Mouse (Mus musculus): ENCODE measurements around the gene Slc25a25.

Gene Slc25a25

DNA sequence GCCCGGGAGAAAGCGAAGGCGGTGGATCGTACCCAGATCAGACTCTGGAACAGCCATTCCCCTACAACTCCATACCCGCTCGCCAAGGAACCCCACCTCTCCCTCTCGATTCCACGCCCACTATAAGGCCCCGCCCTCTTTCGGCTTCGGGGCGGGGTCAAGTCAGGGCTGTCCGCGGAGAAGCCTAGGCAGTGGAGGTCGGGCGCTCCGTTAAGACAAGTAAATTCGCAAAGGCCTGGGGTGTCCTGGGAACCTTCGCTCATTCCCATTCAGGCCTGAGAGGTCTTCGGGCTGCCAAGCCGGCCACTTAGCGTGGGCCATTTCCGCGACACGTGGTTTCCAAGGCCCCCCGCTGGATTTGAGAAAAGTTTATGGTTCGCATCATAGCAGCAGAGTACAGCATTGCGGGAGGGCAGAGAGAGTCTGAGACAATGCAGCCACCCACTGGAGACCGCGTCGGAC lies 55.7 kb downstream of the Slc25a25 start, which contains the start of gene Ptges2:
Gene Ptges2 (plus strand): TSS at position 413 of the 462 bp plus-strand sequence.
- DNase-seq: peak; percentile 78 to 88

DNA sequence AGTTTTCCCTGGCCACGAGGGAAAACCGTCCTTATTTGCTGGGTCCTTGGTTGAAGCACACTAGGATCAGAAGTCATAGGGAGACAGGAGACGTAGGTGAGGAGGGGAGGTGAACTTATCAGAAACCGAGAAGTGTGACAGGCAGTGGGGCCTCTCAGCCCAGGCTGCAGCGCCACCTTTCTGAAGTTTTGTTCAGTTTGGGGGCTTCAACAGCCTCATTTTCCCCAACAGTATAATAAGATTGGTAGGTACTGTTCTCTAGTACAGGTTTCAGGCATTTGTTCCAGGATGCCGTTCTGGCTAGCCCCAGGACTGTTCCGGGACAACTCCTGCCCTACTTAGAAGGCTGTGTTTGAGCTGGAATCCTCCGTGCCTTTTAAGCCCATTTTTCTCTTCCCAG lies 56.3 kb downstream of the Slc25a25 start:
- peak in 1 of 2 experiments; percentile 51 for DNase-seq

GRCm38 (mm10) chr2:32392063-32392462 lies 59.2 kb downstream of the Slc25a25 start:
- DNase-seq: no peak

DNA sequence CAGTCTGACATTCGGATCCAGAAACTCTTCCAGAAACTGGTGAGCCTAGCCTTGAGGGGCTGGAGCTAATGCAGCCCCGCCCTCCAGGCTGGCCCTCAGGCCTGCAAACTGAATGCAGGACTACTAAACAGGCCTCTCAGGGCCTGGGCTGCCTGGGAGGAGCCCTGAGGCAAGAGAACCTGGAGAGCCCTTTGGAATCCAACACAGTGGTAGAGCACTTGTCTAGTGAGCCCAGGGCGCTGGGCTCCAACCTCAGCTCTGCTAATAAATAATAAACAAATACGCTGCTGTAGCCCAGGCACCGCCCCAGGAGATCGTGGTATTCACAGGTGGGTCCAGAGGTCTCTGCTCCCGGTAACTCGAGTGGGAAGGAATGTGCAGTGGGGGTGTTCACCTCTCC lies 60.4 kb downstream of the Slc25a25 start:
- no peak for DNase-seq

- DNase-seq: no peak
Observed at GRCm38 (mm10) chr2:32389157-32389556, 62.1 kb downstream of the Slc25a25 start.

DNA sequence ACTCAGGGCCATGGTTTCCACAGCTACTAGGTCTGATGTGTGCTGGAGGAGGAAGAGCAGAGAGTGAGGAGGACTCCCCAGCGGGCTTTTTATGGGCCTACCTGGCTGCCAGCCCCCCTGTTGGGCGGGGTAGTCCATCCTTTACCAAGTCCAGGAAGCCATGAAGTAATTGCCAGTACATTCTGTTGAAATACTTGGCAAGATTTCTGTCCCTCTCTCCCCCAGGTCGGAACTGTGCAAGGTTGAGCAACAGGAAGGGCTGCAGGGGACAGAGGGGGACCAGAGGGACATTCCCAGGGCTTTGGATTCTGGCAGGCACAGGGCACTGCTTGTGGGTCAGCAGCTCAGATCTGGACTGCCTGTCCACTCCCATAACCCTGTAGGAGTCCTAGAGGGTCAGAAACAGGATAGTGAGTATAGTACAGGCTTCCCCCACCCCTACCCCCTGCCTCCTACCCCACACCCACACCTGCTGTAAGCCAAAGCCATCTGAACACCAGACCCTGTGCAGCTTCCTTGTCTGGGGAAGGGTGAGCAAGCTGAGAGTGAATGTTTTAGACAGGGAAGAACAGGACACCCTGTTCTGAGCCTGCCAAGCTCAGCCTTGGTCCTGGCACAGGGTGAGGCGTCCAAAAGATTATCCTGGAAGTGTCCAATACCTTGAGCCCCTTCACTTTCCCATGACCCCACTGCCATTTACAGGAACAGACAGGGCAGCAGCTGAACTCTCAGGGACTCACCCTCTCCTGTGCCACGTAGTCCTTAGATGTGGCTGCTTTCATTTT lies 63.3 kb downstream of the Slc25a25 start, which contains the start of gene Lcn2:
Gene Lcn2 (minus strand): TSS at position 547 of the 785 bp plus-strand sequence.
- DNase-seq: no peak

DNA sequence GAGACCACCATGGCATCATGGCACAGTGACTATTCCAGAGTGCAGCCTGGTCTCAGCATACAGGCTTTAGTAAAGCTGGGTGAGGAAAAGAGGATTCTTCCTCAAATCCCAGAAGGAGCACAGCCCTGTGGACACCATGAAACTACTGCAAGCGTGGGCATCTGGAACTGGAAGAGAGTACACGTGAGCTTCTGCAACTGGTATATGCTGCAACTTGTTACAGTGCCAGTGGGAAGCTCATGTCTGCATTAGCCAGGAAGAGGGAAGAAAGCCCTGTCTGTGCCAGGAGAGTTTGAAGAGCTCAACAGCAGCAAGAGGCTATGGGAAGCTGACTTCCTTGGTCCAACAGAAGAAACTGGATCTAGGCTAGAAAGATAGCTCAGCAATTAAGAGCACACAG lies 68.6 kb downstream of the Slc25a25 start:
- DNase-seq: no peak

- peak; percentile 91 to 92 for DNase-seq
Observed at GRCm38 (mm10) chr2:32381775-32382223, 69.4 kb downstream of the Slc25a25 start, which contains the start of gene 1110008P14Rik. Gene 1110008P14Rik, minus strand, starts transcription at chr2:32381938.

DNA sequence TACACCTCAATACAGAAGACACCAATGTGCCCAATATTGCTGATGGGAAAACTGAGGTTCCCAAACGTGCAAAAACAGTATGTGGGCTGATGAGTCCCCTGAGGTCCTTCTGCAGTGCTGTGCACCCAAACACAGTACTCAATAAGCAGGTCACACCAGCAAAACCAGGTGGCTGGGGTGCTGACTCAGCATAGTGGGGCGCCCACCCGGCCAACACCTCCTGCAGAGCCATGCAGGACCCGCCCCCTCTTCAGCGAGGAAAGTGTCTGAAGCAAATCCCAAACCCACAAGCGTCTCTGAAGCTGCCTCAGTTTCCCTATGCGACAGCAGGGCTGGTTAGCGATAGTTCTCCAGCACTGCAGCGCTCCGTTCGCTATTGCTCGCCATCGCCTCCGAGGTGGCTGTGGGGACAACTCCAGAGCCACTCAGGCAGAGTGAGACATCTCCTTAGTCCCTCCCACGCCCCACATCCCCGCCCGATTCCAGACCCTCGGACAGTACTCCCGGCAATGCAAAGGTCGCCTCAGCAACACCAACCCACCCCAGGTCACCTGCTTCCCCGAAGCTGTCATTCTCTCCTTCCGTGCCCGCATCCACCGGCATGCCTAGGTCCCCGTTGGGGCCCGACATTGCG lies 70.0 kb downstream of the Slc25a25 start:
- DNase-seq: peak; percentile 46 to 53

GRCm38 (mm10) chr2:32380001-32380500 lies 71.2 kb downstream of the Slc25a25 start:
- no peak for DNase-seq

DNA sequence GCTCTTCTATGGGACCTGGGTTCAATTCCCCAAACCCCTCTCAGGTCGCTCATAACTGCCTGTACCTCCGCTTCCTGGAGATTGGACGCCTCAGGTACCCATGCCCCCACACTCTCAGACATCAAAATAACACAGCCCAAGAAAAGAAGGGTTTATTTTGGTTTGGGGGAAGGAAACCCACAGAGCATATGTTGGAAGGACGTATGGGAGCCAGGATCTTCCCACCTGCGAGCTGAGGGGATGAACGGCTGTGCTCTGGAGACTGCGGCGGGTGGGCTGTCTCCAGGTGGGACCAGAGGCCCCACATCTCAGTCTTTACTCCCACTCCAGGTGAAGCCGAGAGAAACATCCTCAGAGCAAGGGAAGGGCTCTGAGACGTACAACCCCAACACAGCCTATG lies 74.3 kb downstream of the Slc25a25 start:
- no peak for DNase-seq

DNA sequence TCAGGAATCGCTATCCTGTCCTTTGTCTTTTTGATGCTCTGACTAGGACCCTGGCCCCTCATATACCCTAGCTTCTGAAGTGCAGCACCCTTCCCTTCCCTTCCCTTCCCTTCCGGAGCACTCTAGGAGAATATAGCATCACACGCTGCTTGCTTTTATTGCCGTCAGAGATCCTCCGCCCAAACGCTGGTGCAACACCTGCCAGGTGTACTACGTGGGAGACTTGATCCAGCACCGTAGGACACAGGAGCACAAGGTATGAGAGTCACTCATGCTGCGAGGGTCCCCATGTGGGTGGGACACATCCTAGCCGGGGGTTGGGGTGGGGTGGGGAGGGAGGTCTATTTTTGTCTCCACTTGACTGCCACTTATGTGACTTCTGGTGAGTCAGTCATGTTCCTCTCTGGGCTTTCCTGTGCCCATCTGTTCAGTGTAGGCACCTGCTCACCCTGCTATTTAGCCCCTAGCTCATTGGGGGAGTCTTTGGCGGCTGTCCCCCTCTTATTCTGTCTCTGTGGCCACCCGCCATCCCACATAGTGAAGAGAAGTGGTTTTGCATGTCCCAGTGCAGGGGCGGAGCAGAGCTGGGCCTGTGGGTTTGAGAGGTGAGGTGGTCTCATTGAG lies 75.8 kb downstream of the Slc25a25 start:
- no peak for DNase-seq

GRCm38 (mm10) chr2:32374191-32374590 lies 77.1 kb downstream of the Slc25a25 start:
- DNase-seq: no peak

GRCm38 (mm10) chr2:32367315-32367714 lies 83.9 kb downstream of the Slc25a25 start:
- no peak for DNase-seq

All from thymus, adult 18-20 months (tissue).